Mouse (Mus musculus) neural tube, embryonic 14.5 days (tissue): ENCODE results near the gene Tro. TPM values are rescaled to one million over a fixed set of nuclear protein-coding genes. Genes with fewer than 3 reads are reported as not detected.

ENCODE experiments used
- ATAC-seq: fragments of 200-750 bp; cut with Nextera tagmentation; 2 replicates; pipeline ENCODE4 v1.8.0; 2017; ENCODE audit warnings: low read depth, mild to moderate bottlenecking, moderate TSS enrichment, moderate library complexity
- H3K27ac ChIP-seq: fragments of 300-500 bp; sonication (generic); 2 replicates; pipeline ENCODE4 v1.5.1; 2014; ENCODE audit warnings: low read depth, mild to moderate bottlenecking, control low read depth, low read length, moderate library complexity, mixed read lengths
- H3K27me3 ChIP-seq: fragments of 300-500 bp; sonication (generic); 2 replicates; pipeline ENCODE4 v1.6.1; 2014; ENCODE audit warnings: low read length; ENCODE audit not compliant: control insufficient read depth, insufficient read depth
- H3K36me3 ChIP-seq: fragments of 300-500 bp; sonication (generic); 2 replicates; pipeline ENCODE4 v1.6.1; 2014; ENCODE audit warnings: low read length, mixed read lengths; ENCODE audit not compliant: control insufficient read depth, insufficient read depth
- H3K4me1 ChIP-seq: fragments of 300-500 bp; sonication (generic); 2 replicates; pipeline ENCODE4 v1.6.1; 2014; ENCODE audit warnings: low read length; ENCODE audit not compliant: control insufficient read depth, insufficient read depth
- H3K4me2 ChIP-seq: fragments of 300-500 bp; sonication (generic); 2 replicates; pipeline ENCODE4 v1.6.1; 2014; ENCODE audit warnings: mild to moderate bottlenecking, low read depth, low read length, control low read depth
- H3K4me3 ChIP-seq: fragments of 300-500 bp; sonication (generic); 2 replicates; pipeline ENCODE4 v1.5.1; 2014; ENCODE audit warnings: low read depth, low read length, control low read depth, mixed read lengths
- H3K9ac ChIP-seq: fragments of 300-500 bp; sonication (generic); replicated peaks from 2 replicates; pipeline ENCODE4 v1.6.1; 2014; ENCODE audit warnings: low read depth, mild to moderate bottlenecking, control low read depth, low read length, mixed read lengths
- H3K9me3 ChIP-seq: fragments of 300-500 bp; sonication (generic); 2 replicates; pipeline ENCODE4 v1.6.1; 2016; ENCODE audit warnings: low read length; ENCODE audit not compliant: control insufficient read depth
- WGBS: fragments of 180-500 bp; shearing (Covaris S2); extraction: QIAGEN DNeasy Blood & Tissue Kit; methylation state at CpG from one replicate; pipeline ENCODE4 v1.1.7; 2014; 5-methylcytosine and 5-hydroxymethylcytosine counted together
- polyA plus RNA-seq: library from polyadenylated mRNA; unstranded; fragments of >200 nt; fragmentation: Nextera tagmentation; extraction: Ambion mirVana; gene quantifications from 2 replicates; pipeline ENCODE4 v1.2.1, GENCODE M21; 2014

Tro gene
- 107 and 121 TPM in 2 replicates for polyA plus RNA-seq

- Histone ChIP-seq H3K4me1 (no peaks in the 10 kb centered on the region), H3K4me2 (peak within 1 kb of the TSS; percentile 35), H3K36me3 (no peaks in the 10 kb centered on the region), H3K9me3 (no peaks in the 10 kb centered on the region), H3K27ac (peak within 1 kb of the TSS; percentile 55), H3K4me3 (peak within 1 kb of the TSS; percentile 53), H3K27me3 (no peaks in the 10 kb centered on the region), H3K9ac (peak within 1 kb of the TSS; percentile 55)
- WGBS: 24% methylated on average over 35 of the region's 37 CpGs
- peak; percentile 95 for ATAC-seq
Measured at GRCm38 (mm10) chrX:150656908-150657796, at the start of gene Tro. TSS of gene Tro (minus strand) at chrX:150657583.

GRCm38 (mm10) chrX:150677505-150677904 lies 20.1 kb upstream of the Tro start:
- Histone ChIP-seq H3K36me3 (no peaks in the 10 kb centered on the region), H3K9ac (no peak overlapping the region), H3K4me1 (no peaks in the 10 kb centered on the region), H3K9me3 (no peaks in the 10 kb centered on the region), H3K27ac (no peak overlapping the region), H3K4me2 (no peak overlapping the region), H3K4me3 (no peak overlapping the region), H3K27me3 (no peaks in the 10 kb centered on the region)
- no peak for ATAC-seq
- 52% methylated on average over 1 of the region's 1 CpGs for WGBS

DNA sequence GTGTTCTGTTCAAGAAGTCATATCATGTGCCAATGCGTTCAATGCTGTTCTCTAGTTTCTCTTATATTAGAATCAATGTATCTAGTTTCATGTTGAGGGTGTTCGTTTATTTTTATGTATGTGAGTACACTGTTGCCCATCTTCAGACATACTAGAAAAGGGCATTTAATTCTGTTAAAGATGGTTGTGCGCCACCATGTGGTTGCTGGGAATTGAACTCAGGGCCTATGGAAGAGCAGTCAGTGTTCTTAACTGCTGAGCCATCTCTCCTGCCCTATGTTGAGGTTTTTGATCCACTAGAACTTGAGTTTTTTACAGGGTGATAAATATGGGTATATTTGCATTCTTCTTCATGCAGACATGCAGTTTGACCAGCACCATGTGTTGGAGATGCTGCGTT lies 5.4 kb upstream of the Tro start:
- Histone ChIP-seq H3K9ac (no peak overlapping the region), H3K4me2 (no peak overlapping the region), H3K27ac (no peak overlapping the region), H3K4me3 (no peak overlapping the region), H3K27me3 (no peaks in the 10 kb centered on the region), H3K36me3 (no peaks in the 10 kb centered on the region), H3K9me3 (no peaks in the 10 kb centered on the region), H3K4me1 (no peaks in the 10 kb centered on the region)
- WGBS: 40% methylated on average over 4 of the region's 4 CpGs
- no peak for ATAC-seq

- Histone ChIP-seq H3K27me3 (no peaks in the 10 kb centered on the region), H3K9me3 (no peaks in the 10 kb centered on the region), H3K9ac (no peak overlapping the region), H3K27ac (peak overlapping the region; percentile 17; the same call in 1 of the 2 replicates), H3K4me2 (peak overlapping the region; percentile 35; the same call in 1 of the 2 replicates), H3K4me3 (peak overlapping the region; percentile 53), H3K4me1 (no peaks in the 10 kb centered on the region), H3K36me3 (no peaks in the 10 kb centered on the region)
- peak; percentile 38 for ATAC-seq
- WGBS: 22% methylated on average over 3 of the region's 3 CpGs
Measured at GRCm38 (mm10) chrX:150657797-150658118, 375 bp upstream of the Tro start.

GRCm38 (mm10) chrX:150656122-150656907 lies 1.1 kb downstream of the Tro start:
- peak overlapping the region; percentile 55 for H3K9ac ChIP-seq
- no peaks in the 10 kb centered on the region for H3K9me3 ChIP-seq
- H3K36me3 ChIP-seq: no peaks in the 10 kb centered on the region; the same call in 1 of the 2 replicates
- peak overlapping the region; percentile 55 for H3K27ac ChIP-seq
- H3K27me3 ChIP-seq: no peaks in the 10 kb centered on the region
- H3K4me3 ChIP-seq: peak overlapping the region; percentile 53
- WGBS: 36% methylated on average over 25 of the region's 44 CpGs
- H3K4me1 ChIP-seq: no peaks in the 10 kb centered on the region
- H3K4me2 ChIP-seq: peak overlapping the region; percentile 35
- ATAC-seq: peak; percentile 76

DNA sequence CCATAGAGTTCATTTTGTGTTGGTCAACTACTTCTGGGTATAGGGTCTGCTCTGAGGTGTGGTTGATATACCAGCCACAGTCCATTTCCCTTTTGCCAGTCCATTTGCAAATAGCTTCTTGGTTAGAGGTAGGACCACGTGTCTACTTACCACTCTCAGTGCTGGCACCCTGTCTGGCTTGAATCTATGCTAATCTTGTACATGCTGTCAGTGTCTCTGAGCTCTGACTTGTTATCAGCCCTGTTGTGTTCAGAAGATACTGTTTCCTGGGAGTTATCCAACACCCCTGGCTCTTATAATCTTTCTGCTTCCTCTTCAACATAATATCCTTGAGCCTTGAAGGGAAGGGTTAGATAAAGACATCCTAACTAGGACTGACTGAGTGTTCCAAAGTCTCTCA lies 21.0 kb downstream of the Tro start:
- H3K4me3 ChIP-seq: no peak overlapping the region
- 73% methylated on average over 1 of the region's 1 CpGs for WGBS
- H3K9ac ChIP-seq: no peak overlapping the region
- H3K27ac ChIP-seq: no peak overlapping the region
- no peaks in the 10 kb centered on the region for H3K4me1 ChIP-seq
- no peaks in the 10 kb centered on the region for H3K36me3 ChIP-seq
- no peak overlapping the region for H3K4me2 ChIP-seq
- H3K9me3 ChIP-seq: no peaks in the 10 kb centered on the region
- H3K27me3 ChIP-seq: no peaks in the 10 kb centered on the region
- no peak for ATAC-seq

- no peaks in the 10 kb centered on the region for H3K36me3 ChIP-seq
- no peak overlapping the region for H3K9ac ChIP-seq
- 70% methylated on average over 2 of the region's 2 CpGs for WGBS
- no peak overlapping the region for H3K4me2 ChIP-seq
- ATAC-seq: no peak
- H3K4me3 ChIP-seq: no peak overlapping the region
- no peaks in the 10 kb centered on the region for H3K9me3 ChIP-seq
- no peaks in the 10 kb centered on the region for H3K27me3 ChIP-seq
- no peaks in the 10 kb centered on the region for H3K4me1 ChIP-seq
- no peak overlapping the region for H3K27ac ChIP-seq
Measured at GRCm38 (mm10) chrX:150598882-150599281, 58.5 kb downstream of the Tro start.
